Mouse (Mus musculus): ENCODE results near the gene H2-DMa. TPM values are rescaled to one million over a fixed set of nuclear protein-coding genes. Genes with fewer than 3 reads are reported as not detected.

Gene H2-DMa
- polyA plus RNA-seq, 1 experiment from 2014 or later: 14.2 TPM

DNA sequence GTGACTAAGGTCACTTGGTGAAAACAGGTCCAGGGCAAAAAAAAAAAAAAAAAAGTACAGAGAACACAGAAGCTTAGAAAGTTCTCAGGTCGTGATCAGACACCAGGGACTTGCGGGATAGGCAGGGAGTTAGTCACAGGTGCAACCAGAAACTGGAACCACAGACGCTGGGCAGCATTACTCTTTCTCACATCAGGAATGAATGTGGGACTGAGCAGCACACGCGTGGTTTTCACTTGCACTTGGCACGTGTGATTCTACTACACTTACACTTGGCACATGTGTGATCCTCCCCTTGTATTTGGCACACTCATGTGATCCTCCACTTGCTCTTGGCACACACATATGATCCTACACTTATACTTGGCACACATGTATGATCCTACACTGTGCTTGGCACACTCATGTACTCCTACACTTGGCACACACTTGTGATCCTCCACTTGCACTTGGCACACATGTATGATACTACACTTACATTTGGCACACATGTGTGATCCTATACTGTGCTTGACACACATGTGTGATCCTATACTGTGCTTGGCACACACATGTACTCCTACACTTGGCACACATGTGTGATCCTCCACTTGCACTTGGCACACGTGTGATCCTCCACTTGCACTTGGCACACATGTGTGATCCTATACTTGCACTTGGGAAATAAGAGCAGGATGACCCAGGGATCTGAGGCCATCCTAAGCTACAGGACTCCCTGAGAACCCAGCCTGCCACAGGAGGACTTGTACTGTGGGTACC, 12.1 kb upstream of the H2-DMa start:
- WGBS: 87% methylated on average over 7 of the region's 7 CpGs
- no peak overlapping the region for H3K9ac ChIP-seq
- H3K4me3 ChIP-seq: no peak overlapping the region
- no peak overlapping the region for H3K27ac ChIP-seq
- H3K4me2 ChIP-seq (replicated peaks): no peak overlapping the region
- H3K9me3 ChIP-seq (replicated peaks): no peaks in the 10 kb centered on the region
- H3K27me3 ChIP-seq: no peaks in the 10 kb centered on the region
- peaks cover 34% of the 10 kb centered on the region for H3K36me3 ChIP-seq
- ATAC-seq (ENCODE audit: low FRiP score): no peak
- 0 out of 2 replicates have a peak, but pooled peaks cover 6% of the 10 kb centered on the region for H3K4me1 ChIP-seq

DNA sequence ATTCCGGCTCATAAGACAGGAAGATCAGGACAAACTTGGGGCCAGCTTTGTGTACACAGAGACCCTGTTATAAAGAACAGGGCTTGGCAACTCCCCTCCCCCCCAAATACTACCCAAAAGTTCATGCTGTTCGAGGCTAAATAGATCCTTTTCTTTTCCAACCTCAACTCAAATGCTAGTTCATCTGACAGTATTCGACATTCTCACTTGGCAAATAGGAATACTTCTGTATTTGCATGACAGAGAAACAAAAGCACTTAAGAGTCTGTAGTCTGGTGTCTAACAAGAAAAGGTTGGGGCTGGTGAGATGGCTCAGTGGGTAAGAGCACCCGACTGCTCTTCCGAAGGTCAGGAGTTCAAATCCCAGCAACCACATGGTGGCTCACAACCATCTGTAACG, 10.9 kb upstream of the H2-DMa start:
- Histone ChIP-seq H3K27ac (no peak overlapping the region), H3K4me2 (replicated peaks) (no peak overlapping the region), H3K36me3 (peaks cover 46% of the 10 kb centered on the region), H3K9me3 (replicated peaks) (no peaks in the 10 kb centered on the region), H3K9ac (no peak overlapping the region), H3K4me1 (peaks cover 6% of the 10 kb centered on the region; the same call in 1 of the 2 replicates), H3K27me3 (no peaks in the 10 kb centered on the region), H3K4me3 (no peak overlapping the region)
- WGBS: 89% methylated on average over 5 of the region's 6 CpGs
- no peak for ATAC-seq (ENCODE audit: low FRiP score)

DNA sequence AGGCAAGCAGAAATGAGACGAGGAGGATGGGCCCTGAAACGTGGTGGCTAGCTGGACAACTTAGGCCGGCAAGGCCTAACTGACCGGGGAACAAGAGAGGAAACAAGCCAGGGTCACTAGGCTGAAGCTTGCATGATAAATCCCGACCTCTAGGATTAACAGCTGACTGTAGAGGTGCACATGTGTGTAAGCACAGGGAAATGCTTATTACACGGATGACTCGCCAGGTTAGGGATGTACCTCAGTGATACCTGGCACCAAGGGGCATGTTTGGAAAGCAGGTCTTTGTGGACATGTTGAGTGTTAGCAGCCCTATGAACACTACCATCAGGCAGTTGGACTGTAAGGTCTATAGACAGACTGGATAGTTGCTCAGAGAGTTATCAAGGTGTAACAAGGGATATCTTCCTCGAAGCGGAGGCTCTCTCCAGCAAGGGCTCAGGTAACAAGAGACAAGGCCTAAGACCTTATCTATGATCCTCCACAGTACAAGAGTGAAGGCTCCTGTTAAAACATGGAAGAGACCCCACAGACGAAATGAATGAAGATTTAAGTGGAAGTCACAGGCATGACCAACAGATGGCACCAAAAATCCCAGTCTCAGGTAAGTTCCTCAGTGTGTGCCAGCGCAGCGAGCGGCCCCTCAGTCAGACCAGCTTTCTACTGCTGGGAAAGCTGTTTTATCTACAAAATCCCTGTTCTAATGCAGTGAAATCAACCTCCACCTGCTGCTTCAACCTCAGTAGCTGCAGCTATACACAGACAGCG, 10.1 kb upstream of the H2-DMa start:
- Histone ChIP-seq H3K4me1 (peaks cover 6% of the 10 kb centered on the region; the same call in 1 of the 2 replicates), H3K27ac (peak overlapping the region; percentile 36; the same call in 1 of the 2 replicates), H3K4me2 (replicated peaks) (no peak overlapping the region), H3K9ac (no peak overlapping the region), H3K9me3 (replicated peaks) (no peaks in the 10 kb centered on the region), H3K4me3 (no peak overlapping the region), H3K36me3 (peaks cover 53% of the 10 kb centered on the region), H3K27me3 (no peaks in the 10 kb centered on the region)
- 77% methylated on average over 14 of the region's 14 CpGs for WGBS
- 0 out of 2 replicates have a peak, but pooled peaks have one; percentile 26 for ATAC-seq (ENCODE audit: low FRiP score)

DNA sequence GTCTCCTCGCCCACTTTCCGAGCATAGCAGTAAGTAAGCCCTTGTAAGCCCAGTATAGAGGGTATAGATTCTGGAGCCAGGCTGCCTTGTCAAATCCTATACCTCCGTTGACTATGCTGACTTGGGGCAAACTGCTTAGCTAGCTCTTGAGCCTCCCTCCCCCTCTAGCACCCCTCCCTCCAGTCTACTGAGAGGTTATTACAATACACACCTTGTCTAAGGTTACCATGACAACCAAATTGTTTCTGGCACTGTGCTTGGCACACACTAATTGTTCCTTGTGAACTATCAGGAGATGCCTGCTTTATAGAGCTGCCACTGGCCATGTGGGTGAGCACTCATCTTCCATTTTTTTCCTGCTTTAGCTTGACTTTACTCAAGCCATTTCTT, 9.5 kb upstream of the H2-DMa start:
- Histone ChIP-seq H3K27ac (peak overlapping the region; percentile 36; the same call in 1 of the 2 replicates), H3K4me3 (no peak overlapping the region), H3K9ac (no peak overlapping the region), H3K4me2 (replicated peaks) (no peak overlapping the region), H3K9me3 (replicated peaks) (no peaks in the 10 kb centered on the region), H3K4me1 (peaks cover 8% of the 10 kb centered on the region), H3K36me3 (peaks cover 59% of the 10 kb centered on the region), H3K27me3 (no peaks in the 10 kb centered on the region)
- ATAC-seq (ENCODE audit: low FRiP score): 0 out of 2 replicates have a peak, but pooled peaks have one; percentile 19
- WGBS: 69% methylated on average over 3 of the region's 3 CpGs

DNA sequence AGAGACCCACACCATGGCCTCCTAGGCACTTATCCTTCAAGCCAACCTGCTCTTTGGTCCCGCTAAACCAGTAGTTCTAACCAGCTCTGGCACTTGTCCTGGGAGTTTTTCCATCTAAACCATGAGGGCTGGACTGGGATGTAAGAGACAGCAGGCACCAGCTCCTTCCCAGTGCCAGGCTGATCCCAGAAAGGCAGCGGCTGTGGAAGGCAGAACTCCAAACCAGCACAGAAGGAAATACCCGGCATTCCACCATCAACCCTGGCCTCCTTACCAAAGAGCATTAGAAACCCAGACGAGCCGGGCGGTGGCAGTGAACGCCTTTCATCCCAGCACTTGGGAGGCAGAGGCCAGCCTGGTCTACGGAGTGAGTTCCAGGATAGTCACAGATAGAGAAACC, 9.0 kb upstream of the H2-DMa start:
- H3K4me3 ChIP-seq: no peak overlapping the region
- ATAC-seq (ENCODE audit: low FRiP score): no peak
- H3K4me1 ChIP-seq: peaks cover 13% of the 10 kb centered on the region
- no peak overlapping the region for H3K9ac ChIP-seq
- peaks cover 64% of the 10 kb centered on the region for H3K36me3 ChIP-seq
- H3K4me2 ChIP-seq (replicated peaks): no peak overlapping the region
- H3K27me3 ChIP-seq: no peaks in the 10 kb centered on the region
- H3K9me3 ChIP-seq (replicated peaks): no peaks in the 10 kb centered on the region
- H3K27ac ChIP-seq: peak overlapping the region; percentile 44
- WGBS: 71% methylated on average over 8 of the region's 8 CpGs

DNA sequence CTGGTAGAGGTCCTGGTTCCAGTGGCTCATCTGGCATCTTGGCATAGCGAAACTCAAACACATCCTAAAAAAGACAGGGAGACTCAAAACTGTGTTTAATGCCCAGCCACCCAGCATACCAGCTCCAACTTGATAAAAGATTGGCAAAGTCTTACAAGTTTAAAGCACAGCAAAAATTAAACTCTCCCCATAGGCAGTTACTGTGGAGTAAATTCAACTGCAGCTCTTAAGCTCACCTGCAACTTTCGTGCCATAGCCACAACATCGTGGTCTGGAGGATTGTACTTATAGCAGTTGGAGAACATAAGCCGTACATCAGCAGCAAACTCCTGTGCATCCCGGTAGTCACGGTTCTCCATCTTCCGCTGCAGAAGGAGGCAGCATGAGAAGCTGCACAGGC, 5.2 kb upstream of the H2-DMa start:
- 92% methylated on average over 7 of the region's 7 CpGs for WGBS

DNA sequence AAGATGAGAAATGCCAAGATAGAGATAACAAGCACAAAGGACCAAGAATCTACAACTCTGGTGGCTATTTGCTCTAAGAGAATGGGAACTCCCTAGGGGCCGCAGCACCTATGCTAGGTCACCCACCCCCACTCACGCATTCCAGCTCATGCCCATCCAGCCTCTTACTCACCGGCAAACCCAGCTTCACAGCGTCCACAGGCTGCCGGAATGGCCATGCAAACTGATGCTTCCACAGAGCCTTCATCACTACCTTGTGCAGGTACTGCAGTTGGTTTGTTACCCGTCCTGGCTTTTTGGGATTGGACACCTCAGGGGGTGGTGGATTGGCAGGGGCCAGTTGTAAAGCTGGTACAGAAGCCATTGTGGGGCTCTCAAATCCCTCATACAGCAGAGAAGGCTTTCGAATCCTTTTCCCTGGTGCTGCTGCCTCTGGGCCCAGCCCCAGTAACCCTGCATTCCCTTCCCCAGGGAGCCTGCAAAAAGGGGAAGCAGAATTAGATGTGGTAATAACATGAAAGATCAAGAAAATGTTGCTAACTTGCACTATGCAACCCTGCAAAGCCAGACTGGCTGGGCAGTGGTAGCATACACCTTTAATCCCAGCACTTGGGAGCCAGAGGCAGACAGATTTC, 2.5 kb upstream of the H2-DMa start:
- ATAC-seq (ENCODE audit: low FRiP score): no peak
- no peaks in the 10 kb centered on the region for H3K27me3 ChIP-seq
- H3K4me3 ChIP-seq: peak overlapping the region; percentile 99
- WGBS: 48% methylated on average over 7 of the region's 7 CpGs
- peak overlapping the region; percentile 98 for H3K4me2 ChIP-seq (replicated peaks)
- peaks cover 30% of the 10 kb centered on the region for H3K4me1 ChIP-seq
- H3K27ac ChIP-seq: no peak overlapping the region; the same call in 1 of the 2 replicates
- H3K36me3 ChIP-seq: peaks cover 67% of the 10 kb centered on the region
- no peaks in the 10 kb centered on the region for H3K9me3 ChIP-seq (replicated peaks)
- peak overlapping the region; percentile 98 for H3K9ac ChIP-seq

More for the DNA sequence above, 5.2 kb upstream of the H2-DMa start:
- no peaks in the 10 kb centered on the region for H3K27me3 ChIP-seq
- H3K9ac ChIP-seq: no peak overlapping the region
- peaks cover 94% of the 10 kb centered on the region for H3K36me3 ChIP-seq
- peaks cover 34% of the 10 kb centered on the region for H3K4me1 ChIP-seq
- H3K4me2 ChIP-seq (replicated peaks): no peak overlapping the region
- H3K4me3 ChIP-seq: no peak overlapping the region
- ATAC-seq (ENCODE audit: low FRiP score): no peak
- no peaks in the 10 kb centered on the region for H3K9me3 ChIP-seq (replicated peaks)
- no peak overlapping the region for H3K27ac ChIP-seq

DNA sequence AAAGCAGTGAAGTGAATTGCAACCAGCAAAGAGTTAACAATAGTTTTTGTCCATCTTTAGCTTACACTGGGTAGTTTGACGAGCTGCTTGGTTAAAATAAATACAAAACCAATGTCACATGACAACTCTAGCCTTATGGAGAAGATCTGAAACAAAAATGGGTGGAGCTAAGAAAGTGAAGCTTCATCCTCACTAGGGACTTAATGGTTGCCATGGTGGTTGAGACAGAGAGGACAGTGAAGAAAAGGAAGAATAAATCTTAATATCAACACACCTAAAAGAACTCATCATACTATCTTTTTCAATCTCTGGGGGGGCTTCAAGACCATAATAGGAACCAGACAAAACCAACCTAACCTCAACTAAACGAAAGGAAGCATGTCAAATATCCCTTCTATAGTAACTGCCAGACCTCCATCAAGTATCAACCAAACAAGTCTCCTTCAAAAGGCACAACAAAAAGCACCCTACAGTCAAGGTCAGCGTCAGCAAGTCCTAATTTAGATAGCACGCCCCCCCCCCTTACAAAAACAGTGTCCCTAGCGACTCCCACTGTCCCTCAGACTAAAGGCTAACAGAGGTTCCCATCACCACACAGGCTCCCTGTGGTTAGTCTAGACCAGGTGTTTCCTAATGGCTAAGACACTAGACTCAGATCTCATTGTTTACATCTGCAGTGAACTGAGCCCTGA, 1.8 kb upstream of the H2-DMa start:
- Histone ChIP-seq H3K4me2 (replicated peaks) (peak overlapping the region; percentile 98), H3K27ac (peak overlapping the region; percentile 100; the same call in 1 of the 2 replicates), H3K36me3 (peaks cover 60% of the 10 kb centered on the region), H3K9ac (peak overlapping the region; percentile 98), H3K9me3 (replicated peaks) (no peaks in the 10 kb centered on the region), H3K4me1 (peaks cover 28% of the 10 kb centered on the region), H3K27me3 (no peaks in the 10 kb centered on the region), H3K4me3 (peak overlapping the region; percentile 99)
- WGBS: 2% methylated on average over 5 of the region's 5 CpGs
- no peak for ATAC-seq (ENCODE audit: low FRiP score)

DNA sequence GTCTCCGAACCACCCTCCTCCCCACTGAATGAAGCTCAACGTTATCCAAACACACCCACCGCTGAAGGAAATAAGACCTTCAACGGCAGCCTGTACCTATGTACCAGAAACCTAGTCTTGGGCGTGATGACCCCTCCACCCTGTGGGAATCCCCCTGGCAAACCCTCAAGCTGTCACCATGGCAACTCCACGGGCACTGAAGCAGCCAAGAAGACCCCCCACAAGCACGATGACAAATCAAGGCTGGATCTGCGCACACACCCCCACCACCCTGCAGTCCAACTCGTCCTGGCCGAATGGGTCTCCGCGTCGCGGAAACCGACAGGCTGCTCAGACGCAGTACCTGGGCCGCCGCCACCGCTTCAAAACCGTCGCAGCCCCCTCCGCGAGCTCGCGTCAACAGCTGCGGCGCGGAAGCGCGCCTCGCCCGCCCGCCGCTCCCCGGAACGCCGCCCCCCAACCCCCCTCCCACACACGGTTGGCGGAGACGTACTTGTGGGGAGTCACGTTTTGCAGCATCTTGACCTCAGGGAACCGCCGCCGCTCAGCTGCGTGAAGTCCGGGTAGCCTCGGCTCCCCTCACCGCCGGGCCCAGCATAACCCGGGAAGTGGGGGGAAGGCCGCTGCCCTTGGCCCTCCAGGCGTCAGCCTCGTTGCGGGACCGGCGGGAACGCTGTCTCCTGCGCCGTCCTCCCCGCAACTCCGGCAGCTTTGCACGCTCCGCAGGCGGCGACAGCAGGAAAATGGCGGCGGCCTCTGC, 1.0 kb upstream of the H2-DMa start:
- H3K36me3 ChIP-seq: peaks cover 52% of the 10 kb centered on the region
- under 1% methylated on average over 64 of the region's 67 CpGs for WGBS
- H3K27ac ChIP-seq: peak overlapping the region; percentile 100
- peak overlapping the region; percentile 98 for H3K9ac ChIP-seq
- peak overlapping the region; percentile 98 for H3K4me2 ChIP-seq (replicated peaks)
- H3K4me3 ChIP-seq: peak overlapping the region; percentile 99
- ATAC-seq (ENCODE audit: low FRiP score): no peak
- H3K9me3 ChIP-seq (replicated peaks): no peaks in the 10 kb centered on the region
- H3K4me1 ChIP-seq: peaks cover 30% of the 10 kb centered on the region
- H3K27me3 ChIP-seq: no peaks in the 10 kb centered on the region

DNA sequence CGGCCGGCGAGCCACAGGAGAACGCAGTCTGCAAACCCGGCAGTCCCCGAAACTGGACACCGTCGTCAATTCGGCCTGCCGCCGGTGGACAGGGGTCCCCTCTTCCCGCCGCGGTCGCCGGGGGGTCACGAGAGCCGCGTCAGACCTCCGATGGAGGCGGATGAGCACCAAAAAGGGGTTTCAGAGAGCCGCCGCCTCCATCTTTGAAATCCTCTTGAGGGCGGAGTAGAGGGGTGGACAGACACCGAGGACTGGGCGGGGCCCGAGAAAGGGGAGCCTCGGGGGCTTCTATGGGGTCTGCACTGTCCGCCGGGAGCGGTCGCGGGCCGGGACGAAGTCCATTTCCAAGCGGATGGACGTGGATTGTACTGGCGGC, 480 bp upstream of the H2-DMa start:
- H3K9me3 ChIP-seq (replicated peaks): no peaks in the 10 kb centered on the region
- no peaks in the 10 kb centered on the region for H3K27me3 ChIP-seq
- ATAC-seq (ENCODE audit: low FRiP score): no peak
- WGBS: under 1% methylated on average over 38 of the region's 38 CpGs
- H3K4me1 ChIP-seq: peaks cover 36% of the 10 kb centered on the region
- peaks cover 47% of the 10 kb centered on the region for H3K36me3 ChIP-seq
- peak overlapping the region; percentile 98 for H3K4me2 ChIP-seq (replicated peaks)
- H3K9ac ChIP-seq: peak overlapping the region; percentile 98
- peak overlapping the region; percentile 99 for H3K4me3 ChIP-seq
- peak overlapping the region; percentile 100 for H3K27ac ChIP-seq

DNA sequence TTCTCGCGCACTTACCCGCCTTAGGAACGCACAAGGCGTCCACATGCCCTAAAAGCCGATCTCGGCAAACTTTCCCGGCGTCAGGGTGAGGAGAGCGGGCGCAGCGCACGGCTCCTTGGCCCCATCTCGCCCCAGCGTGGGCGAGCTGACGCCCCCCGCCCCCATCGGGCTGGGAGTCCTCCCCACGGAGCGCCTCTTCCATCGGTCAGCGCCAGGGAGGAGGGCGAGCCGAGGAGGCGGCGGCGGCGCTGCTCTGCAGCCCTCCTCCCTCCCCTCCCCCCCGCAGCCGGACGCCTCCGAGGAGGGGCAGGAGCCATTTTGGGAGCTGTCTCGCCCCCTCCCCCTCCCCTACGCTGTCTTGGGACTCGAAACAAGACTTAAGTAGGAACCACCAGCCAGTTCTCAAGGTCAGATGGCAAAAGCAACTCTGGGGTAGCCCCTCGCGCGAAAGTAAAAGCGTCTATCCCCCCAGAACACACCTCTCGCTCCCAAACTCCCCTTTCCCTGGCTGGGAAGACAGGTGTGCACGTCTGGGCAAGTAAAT, 911 bp downstream of the H2-DMa start:
- Histone ChIP-seq H3K27me3 (no peaks in the 10 kb centered on the region), H3K36me3 (peaks cover 33% of the 10 kb centered on the region), H3K9ac (peak overlapping the region; percentile 91), H3K4me2 (replicated peaks) (peak overlapping the region; percentile 98), H3K4me1 (peaks cover 39% of the 10 kb centered on the region), H3K27ac (peak overlapping the region; percentile 100), H3K9me3 (replicated peaks) (no peaks in the 10 kb centered on the region), H3K4me3 (peak overlapping the region; percentile 99)
- under 1% methylated on average over 36 of the region's 42 CpGs for WGBS
- ATAC-seq (ENCODE audit: low FRiP score): peak; percentile 9; the same call in 1 of the 2 replicates
